In the genomic region with DNA sequence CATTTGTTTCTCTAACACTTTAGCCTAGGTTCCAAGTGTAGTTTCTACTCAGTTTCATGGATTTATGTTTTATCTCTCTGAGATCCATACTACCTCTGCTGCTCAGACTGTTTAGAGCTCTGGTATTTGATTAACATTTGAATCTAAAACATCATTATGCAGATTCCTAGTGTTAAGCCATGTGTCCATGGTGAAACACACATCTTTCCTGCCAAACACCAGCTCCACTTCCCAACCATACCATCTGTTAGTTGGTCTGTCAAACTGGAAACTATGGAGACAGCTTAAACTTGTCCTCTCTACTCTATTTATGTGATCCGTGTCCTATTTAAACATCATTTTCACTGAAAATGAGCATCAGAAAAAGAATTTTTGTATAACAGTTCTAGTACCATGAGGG, we compare ENCODE assay signal across 19 mouse cellular contexts.
DNase-seq lines count a peak whose midpoint lies in the region; ATAC-seq and TF ChIP-seq lines count a peak whose summit lies in the region.
"Had no signal": no experiment of that assay in that cellular context is flagged by ENCODE, and none has a peak within 500 bp of the region (broad histone marks: within the 10 kb centered on the region; RNA-seq: fewer than 3 reads in every experiment).

No protein-coding gene starts in this region.

- peak; percentile 15 to 16 for DNase-seq in cerebellum, postnatal 10 days
- no peak for DNase-seq in cerebellum, postnatal 25 days
- DNase-seq in layer of hippocampus, adult 11-12 months (ENCODE audit: low spot score): peak; percentile 51
- DNase-seq in layer of hippocampus, postnatal 10 days (ENCODE audit: low spot score in 2 of 2): no peak
- DNase-seq in forebrain, postnatal 0 days: peak; percentile 72
- no peak for DNase-seq in left cerebral cortex, adult 2 months (ENCODE audit: extremely low spot score in 1 of 2, low spot score in 2 of 2)
- no peak for DNase-seq in natural killer cell, adult 2 months (ENCODE audit: low spot score in 2 of 2)
- DNase-seq in lung, postnatal 10 days: no peak
- DNase-seq: adrenal gland, adult 2 months; cerebellum, adult 11 months; cerebellum, postnatal 36 days; kidney, adult 18-20 months; kidney, postnatal 10 days; thymus, adult 2 months had no signal

- H3K4me1 ChIP-seq in forebrain, postnatal 0 days (ENCODE audit: insufficient read depth): no peaks in the 10 kb centered on the region
- H3K4me1 ChIP-seq: limb, embryonic 13.5 days; midbrain, embryonic 12.5 days; neural tube, embryonic 13.5 days; stomach, embryonic 15.5 days had no signal

- intact Hi-C loops in left cerebral cortex, adult 2 months (cut with DNase I): loop anchor here (2.0 to 10.0 kb wide), 3 partner anchors 131 to 557 kb away; no protein-coding TSS in a partner anchor

- no peaks in the 10 kb centered on the region for H3K9me3 ChIP-seq in forebrain, postnatal 0 days (ENCODE audit: low read length)
- H3K9me3 ChIP-seq: limb, embryonic 13.5 days; midbrain, embryonic 12.5 days; neural tube, embryonic 13.5 days; stomach, embryonic 15.5 days had no signal

- ATAC-seq in forebrain, postnatal 0 days: peak; percentile 93

- H3K4me3 ChIP-seq in forebrain, postnatal 0 days (ENCODE audit: low read depth, low read length): no peak overlapping the region
- H3K4me3 ChIP-seq in left cerebral cortex, adult 2 months: no peak overlapping the region
- H3K4me3 ChIP-seq: limb, embryonic 13.5 days; midbrain, embryonic 12.5 days; neural tube, embryonic 13.5 days; stomach, embryonic 15.5 days had no signal

- H3K4me2 ChIP-seq in forebrain, postnatal 0 days (ENCODE audit: low read depth): no peak overlapping the region
- H3K4me2 ChIP-seq: limb, embryonic 13.5 days; midbrain, embryonic 12.5 days; neural tube, embryonic 13.5 days; stomach, embryonic 15.5 days had no signal

- H3K36me3 ChIP-seq in forebrain, postnatal 0 days (ENCODE audit: insufficient read depth): no peaks in the 10 kb centered on the region
- H3K36me3 ChIP-seq: limb, embryonic 13.5 days; midbrain, embryonic 12.5 days; neural tube, embryonic 13.5 days; stomach, embryonic 15.5 days had no signal

- no peak overlapping the region for H3K27ac ChIP-seq in forebrain, postnatal 0 days (ENCODE audit: low read depth, low read length)
- peak overlapping the region; percentile 76 for H3K27ac ChIP-seq in left cerebral cortex, adult 2 months
- H3K27ac ChIP-seq: limb, embryonic 13.5 days; liver, embryonic 14.5 days; midbrain, embryonic 12.5 days; neural tube, embryonic 13.5 days; stomach, embryonic 15.5 days had no signal

- 42% methylated on average over 1 of the region's 1 CpGs for WGBS in forebrain, postnatal 0 days

- H3K9ac ChIP-seq in forebrain, postnatal 0 days: no peak overlapping the region
- H3K9ac ChIP-seq: limb, embryonic 13.5 days; liver, embryonic 14.5 days; midbrain, embryonic 12.5 days; neural tube, embryonic 13.5 days; stomach, embryonic 15.5 days had no signal

- H3K27me3 ChIP-seq in forebrain, postnatal 0 days (ENCODE audit: insufficient read depth, low read length): no peaks in the 10 kb centered on the region
- H3K27me3 ChIP-seq: limb, embryonic 13.5 days; midbrain, embryonic 12.5 days; neural tube, embryonic 13.5 days; stomach, embryonic 15.5 days had no signal

- TF ChIP-seq CTCF in forebrain, postnatal 0 days (IDR thresholded peaks at IDR 0.05; ENCODE audit: low read depth): no peak
- TF ChIP-seq CTCF in left cerebral cortex, adult 2 months (IDR thresholded peaks at IDR 0.05): no peak

Comparison
In these comparisons a context has a peak if more than half of its experiments do, and no peak if none do; other contexts are left out.
1. DNase-seq: peak in cerebellum, postnatal 10 days (2 of 2), layer of hippocampus, adult 11-12 months (single experiment) and forebrain, postnatal 0 days (single experiment); none in cerebellum, postnatal 25 days (0 of 2), layer of hippocampus, postnatal 10 days (0 of 2), left cerebral cortex, adult 2 months (0 of 2), natural killer cell, adult 2 months (0 of 2) and lung, postnatal 10 days (single experiment).